Mouse (Mus musculus): ENCODE measurements at regions not wholly inside any gene's neighbourhood (a gene's known extent, or its start where the extent isn't known, plus 50 kb on each side); places are given as distances from the start of the nearest gene placed in this dataset.

GRCm38 (mm10) chr2:144123395-144124034 is 90.7 kb downstream of the Banf2 start:
- DNase-seq (ENCODE audit: low spot score), result peak; percentile 26

- no peak for DNase-seq (ENCODE audit: low spot score)
Observed at GRCm38 (mm10) chr2:144127082-144128037, 94.5 kb downstream of the Banf2 start.

GRCm38 (mm10) chr2:144128038-144128402 is 95.2 kb downstream of the Banf2 start:
- no peak for DNase-seq (ENCODE audit: low spot score)

- no peak for DNase-seq (ENCODE audit: low spot score)
Observed at GRCm38 (mm10) chr2:144128527-144128926, 95.7 kb downstream of the Banf2 start.

GRCm38 (mm10) chr2:144133806-144134574 is 101.1 kb downstream of the Banf2 start:
- no peak for DNase-seq (ENCODE audit: low spot score)

GRCm38 (mm10) chr2:144134575-144134958 is 101.7 kb downstream of the Banf2 start:
- no peak for DNase-seq (ENCODE audit: low spot score)

GRCm38 (mm10) chr2:144135586-144135985 is 102.7 kb downstream of the Banf2 start:
- no peak for DNase-seq (ENCODE audit: low spot score)

GRCm38 (mm10) chr2:144143620-144144384 is 110.9 kb downstream of the Banf2 start:
- DNase-seq (ENCODE audit: low spot score), result no peak

- no peak for DNase-seq (ENCODE audit: low spot score)
Observed at GRCm38 (mm10) chr2:144144486-144145136, 111.8 kb downstream of the Banf2 start.

GRCm38 (mm10) chr2:144156456-144157211 is 113.8 kb upstream of the Mgme1 start:
- no peak for DNase-seq (ENCODE audit: low spot score)

GRCm38 (mm10) chr2:144157343-144157742 is 113.1 kb upstream of the Mgme1 start:
- DNase-seq (ENCODE audit: low spot score), result no peak

GRCm38 (mm10) chr2:144158256-144158655 is 112.2 kb upstream of the Mgme1 start:
- DNase-seq (ENCODE audit: low spot score), result no peak

- DNase-seq (ENCODE audit: low spot score), result peak; percentile 40
Observed at GRCm38 (mm10) chr2:144159854-144160331, 110.6 kb upstream of the Mgme1 start.

GRCm38 (mm10) chr2:144160434-144160833 is 110.0 kb upstream of the Mgme1 start:
- DNase-seq (ENCODE audit: low spot score), result peak; percentile 42

GRCm38 (mm10) chr2:144161852-144162251 is 108.6 kb upstream of the Mgme1 start:
- no peak for DNase-seq (ENCODE audit: low spot score)

GRCm38 (mm10) chr2:144164102-144164501 is 106.4 kb upstream of the Mgme1 start:
- peak; percentile 49 for DNase-seq (ENCODE audit: low spot score)

GRCm38 (mm10) chr2:144164986-144165821 is 105.3 kb upstream of the Mgme1 start:
- DNase-seq (ENCODE audit: low spot score), result peak; percentile 89

- peak; percentile 31 for DNase-seq (ENCODE audit: low spot score)
Observed at GRCm38 (mm10) chr2:144166102-144166750, 104.2 kb upstream of the Mgme1 start.
